Mouse (Mus musculus) embryo, embryonic 11 days (tissue): ENCODE results near the gene Fbxw11.

Experiments used
- DNase-seq: peaks from one replicate; pipeline ENCODE4 v3.0.0-alpha.2; 2015

Fbxw11 gene

GRCm38 (mm10) chr11:32625677-32626076 is 16.8 kb upstream of the Fbxw11 start:
- peak; percentile 47 for DNase-seq

- DNase-seq: no peak
These were observed 16.4 kb upstream of the Fbxw11 start for GRCm38 (mm10) chr11:32626079-32626478.

- DNase-seq: no peak
These were observed 14.6 kb upstream of the Fbxw11 start for GRCm38 (mm10) chr11:32627900-32628299.

GRCm38 (mm10) chr11:32629713-32630211 is 12.8 kb upstream of the Fbxw11 start:
- no peak for DNase-seq

- DNase-seq: no peak
These were observed 9.9 kb upstream of the Fbxw11 start for GRCm38 (mm10) chr11:32632671-32633070.

- no peak for DNase-seq
These were observed 9.0 kb upstream of the Fbxw11 start for GRCm38 (mm10) chr11:32633542-32633941.

- no peak for DNase-seq
These were observed 8.4 kb upstream of the Fbxw11 start for GRCm38 (mm10) chr11:32634143-32634542.

GRCm38 (mm10) chr11:32634842-32635241 is 7.7 kb upstream of the Fbxw11 start:
- DNase-seq: no peak

GRCm38 (mm10) chr11:32636275-32636674 is 6.2 kb upstream of the Fbxw11 start:
- no peak for DNase-seq

GRCm38 (mm10) chr11:32638521-32639255 is 3.8 kb upstream of the Fbxw11 start:
- DNase-seq: no peak

GRCm38 (mm10) chr11:32640617-32641016 is 1.9 kb upstream of the Fbxw11 start:
- no peak for DNase-seq

GRCm38 (mm10) chr11:32642899-32643886 is 669 bp downstream of the Fbxw11 start:
- DNase-seq: no peak

GRCm38 (mm10) chr11:32644010-32644409 is 1.5 kb downstream of the Fbxw11 start:
- DNase-seq: peak; percentile 15

- DNase-seq: no peak
These were observed 4.7 kb downstream of the Fbxw11 start for GRCm38 (mm10) chr11:32647265-32647664.

- no peak for DNase-seq
These were observed 7.8 kb downstream of the Fbxw11 start for GRCm38 (mm10) chr11:32650236-32650749.

- DNase-seq: no peak
These were observed 8.5 kb downstream of the Fbxw11 start for GRCm38 (mm10) chr11:32650893-32651590.

- no peak for DNase-seq
These were observed 9.2 kb downstream of the Fbxw11 start for GRCm38 (mm10) chr11:32651723-32652122.

GRCm38 (mm10) chr11:32662082-32662656 is 19.6 kb downstream of the Fbxw11 start:
- DNase-seq: no peak

- no peak for DNase-seq
These were observed 23.1 kb downstream of the Fbxw11 start for GRCm38 (mm10) chr11:32665639-32666038.

- DNase-seq: no peak
These were observed 24.5 kb downstream of the Fbxw11 start for GRCm38 (mm10) chr11:32666983-32667382.

- no peak for DNase-seq
These were observed 29.0 kb downstream of the Fbxw11 start for GRCm38 (mm10) chr11:32671480-32671879.

- DNase-seq: no peak
These were observed 34.3 kb downstream of the Fbxw11 start for GRCm38 (mm10) chr11:32676777-32677176.
